Mouse (Mus musculus): ENCODE measurements at regions not wholly inside any gene's neighbourhood (a gene's known extent, or its start where the extent isn't known, plus 50 kb on each side); places are given as distances from the start of the nearest gene placed in this dataset.

- no peak for ATAC-seq (replicated peaks; ENCODE audit: insufficient number of reproducible peaks, low FRiP score, low TSS enrichment, low read depth)
- Histone ChIP-seq H3K27ac (replicated peaks; ENCODE audit: low read depth, low read length) (no peak overlapping the region), H3K4me2 (ENCODE audit: low read depth, low read length) (no peak overlapping the region), H3K9me3 (replicated peaks; ENCODE audit: control insufficient read depth, low read length) (no peaks in the 10 kb centered on the region), H3K27me3 (ENCODE audit: control insufficient read depth, insufficient read depth, low read length) (no peaks in the 10 kb centered on the region), H3K36me3 (replicated peaks; ENCODE audit: control insufficient read depth, insufficient read depth, low read depth, low read length) (no peaks in the 10 kb centered on the region), H3K4me1 (ENCODE audit: control insufficient read depth, insufficient read depth, low read length) (no peaks in the 10 kb centered on the region), H3K4me3 (ENCODE audit: low read depth, low read length) (no peak overlapping the region), H3K9ac (replicated peaks; ENCODE audit: low read length) (no peak overlapping the region)
- 84% methylated on average over 2 of the region's 2 CpGs for WGBS
- no peak for DNase-seq (ENCODE audit: low spot score)
Measured at GRCm38 (mm10) chr13:84953161-84953560, 236.0 kb upstream of the Ccnh start.

- Histone ChIP-seq H3K4me1 (ENCODE audit: control insufficient read depth, insufficient read depth, low read length) (no peaks in the 10 kb centered on the region), H3K9ac (replicated peaks; ENCODE audit: low read length) (no peak overlapping the region), H3K36me3 (replicated peaks; ENCODE audit: control insufficient read depth, insufficient read depth, low read depth, low read length) (no peaks in the 10 kb centered on the region), H3K9me3 (replicated peaks; ENCODE audit: control insufficient read depth, low read length) (no peaks in the 10 kb centered on the region), H3K27ac (replicated peaks; ENCODE audit: low read depth, low read length) (no peak overlapping the region), H3K4me2 (ENCODE audit: low read depth, low read length) (no peak overlapping the region), H3K27me3 (ENCODE audit: control insufficient read depth, insufficient read depth, low read length) (no peaks in the 10 kb centered on the region), H3K4me3 (ENCODE audit: low read depth, low read length) (no peak overlapping the region)
- WGBS: 51% methylated on average over 1 of the region's 1 CpGs
- DNase-seq (ENCODE audit: low spot score): no peak
- ATAC-seq (replicated peaks; ENCODE audit: insufficient number of reproducible peaks, low FRiP score, low TSS enrichment, low read depth): no peak
Measured at GRCm38 (mm10) chr13:84953760-84954159, 235.4 kb upstream of the Ccnh start.

GRCm38 (mm10) chr13:84968943-84969342 is 220.3 kb upstream of the Ccnh start:
- Histone ChIP-seq H3K36me3 (replicated peaks; ENCODE audit: control insufficient read depth, insufficient read depth, low read depth, low read length) (no peaks in the 10 kb centered on the region), H3K4me3 (ENCODE audit: low read depth, low read length) (no peak overlapping the region), H3K9me3 (replicated peaks; ENCODE audit: control insufficient read depth, low read length) (no peaks in the 10 kb centered on the region), H3K4me2 (ENCODE audit: low read depth, low read length) (no peak overlapping the region), H3K27ac (replicated peaks; ENCODE audit: low read depth, low read length) (no peak overlapping the region), H3K27me3 (ENCODE audit: control insufficient read depth, insufficient read depth, low read length) (no peaks in the 10 kb centered on the region), H3K4me1 (ENCODE audit: control insufficient read depth, insufficient read depth, low read length) (no peaks in the 10 kb centered on the region), H3K9ac (replicated peaks; ENCODE audit: low read length) (no peak overlapping the region)
- ATAC-seq (replicated peaks; ENCODE audit: insufficient number of reproducible peaks, low FRiP score, low TSS enrichment, low read depth): no peak
- 47% methylated on average over 7 of the region's 7 CpGs for WGBS
- DNase-seq (ENCODE audit: low spot score): no peak

Measured in embryonic facial prominence, embryonic 11.5 days (tissue).